Mouse (Mus musculus): Measurements from ENCODE around the gene Lrrc61.

GRCm38 (mm10) chr6:48542631-48543030, 12.0 kb upstream of the Lrrc61 start:
- TF ChIP-seq CTCF (IDR thresholded peaks at IDR 0.05; ENCODE audit: low read depth) = no peak
- TF ChIP-seq EP300 (IDR thresholded peaks at IDR 0.05; ENCODE audit: low read depth) = no peak
